Mouse (Mus musculus) spleen, postnatal 10 days (tissue): Measurements from ENCODE around the gene Dlx3.

Experiments
- DNase-seq, 2 experiments: peaks; one replicate each; pipeline ENCODE4 v3.0.0; 2021 to 2022; ENCODE audit warnings: low spot score in 2 of 2

Gene Dlx3

DNA sequence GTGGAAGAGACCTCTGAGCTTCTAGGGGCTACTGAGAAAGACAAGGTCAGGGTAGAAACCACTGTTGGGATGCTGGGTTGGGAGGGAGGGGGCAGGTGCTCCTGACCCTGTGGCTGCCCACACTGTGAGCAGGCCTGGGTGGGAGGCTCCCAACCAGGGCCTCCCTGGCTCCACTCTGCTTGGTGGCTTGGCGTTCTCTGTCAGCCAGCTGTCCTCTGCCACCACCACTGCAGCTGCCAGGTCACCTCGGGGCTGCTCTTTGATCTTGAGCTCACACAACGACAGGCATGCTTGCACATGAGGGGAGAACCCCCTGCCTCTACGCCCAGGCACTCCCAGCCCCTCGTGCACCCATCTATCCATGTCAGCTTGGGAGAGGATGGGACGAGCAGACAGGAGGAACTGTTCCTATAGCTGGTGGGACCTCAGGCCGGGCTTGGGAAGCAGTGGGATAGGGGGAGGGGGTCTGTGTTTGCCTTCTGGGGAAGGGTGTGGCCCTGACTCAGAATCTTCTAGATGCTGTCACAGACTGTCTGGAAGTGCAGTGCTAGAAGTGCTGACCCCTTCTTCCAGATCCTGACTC, 5.5 kb downstream of the Dlx3 start:
- DNase-seq, result no peak

DNA sequence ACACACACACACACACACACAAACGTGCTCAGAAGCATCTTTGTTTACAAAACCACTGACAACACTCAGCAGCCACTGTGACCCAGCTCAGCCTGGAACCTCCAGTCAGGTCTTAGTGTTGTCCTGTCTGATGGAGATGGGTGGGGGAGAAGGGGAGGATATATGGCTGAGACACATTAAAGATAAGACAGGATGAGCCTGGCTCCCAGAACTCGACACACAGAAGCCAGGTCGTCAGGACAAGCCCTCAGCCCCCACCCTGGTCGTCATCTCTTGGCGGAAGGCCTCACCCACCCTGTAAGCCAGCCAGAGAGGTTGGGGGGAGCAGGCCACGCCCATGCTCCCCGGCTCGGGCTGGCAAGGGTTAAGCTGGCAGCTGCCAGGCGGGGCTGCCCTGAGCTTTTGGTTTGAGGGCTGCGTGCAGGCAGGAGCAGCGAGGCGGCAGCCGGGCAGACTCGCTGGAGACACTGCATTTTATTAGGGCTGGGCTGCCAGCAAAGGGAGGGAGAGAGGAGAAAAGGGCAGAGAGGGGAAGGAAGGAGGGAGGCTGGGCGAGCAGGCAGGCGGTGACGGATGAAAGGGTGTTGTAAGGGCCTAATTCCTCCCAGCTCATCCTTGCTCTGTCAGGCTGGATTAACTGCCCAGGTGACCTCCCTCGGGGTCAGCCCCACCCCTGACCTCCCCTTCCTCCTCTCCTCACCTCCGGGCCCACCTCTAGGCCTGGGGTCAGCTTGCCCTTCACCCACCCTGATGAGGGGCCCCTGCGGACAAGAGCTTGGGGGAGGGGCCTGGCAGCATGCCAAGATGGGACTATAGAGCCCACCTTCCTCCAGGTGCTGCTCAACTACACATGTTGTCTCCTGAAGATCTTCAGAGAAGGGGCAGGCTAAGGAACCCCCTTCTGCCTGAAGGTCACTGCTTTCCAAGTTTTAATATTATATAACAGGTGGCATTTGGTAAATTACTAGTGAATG, 6.6 kb downstream of the Dlx3 start:
- DNase-seq, result no peak

DNA sequence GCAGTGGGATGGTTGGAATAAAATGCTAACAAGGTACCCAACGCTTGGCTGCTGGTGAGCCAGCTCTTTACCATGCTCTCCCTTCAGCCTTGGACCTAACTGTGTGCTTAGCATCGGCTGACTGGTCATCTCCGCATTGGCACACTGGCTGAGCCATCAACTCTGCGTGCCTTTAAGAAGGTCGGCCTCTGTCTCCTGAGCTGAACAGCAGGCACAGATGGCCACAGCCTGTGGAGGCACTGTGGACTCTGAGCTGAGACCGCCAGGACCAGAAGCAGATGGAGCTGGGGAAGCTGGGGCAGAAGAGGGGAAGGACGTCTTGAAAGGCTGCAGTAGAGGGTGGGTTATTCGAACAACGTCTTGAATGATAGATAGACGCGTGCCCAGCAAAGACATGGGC, 8.4 kb downstream of the Dlx3 start:
- no peak for DNase-seq

DNA sequence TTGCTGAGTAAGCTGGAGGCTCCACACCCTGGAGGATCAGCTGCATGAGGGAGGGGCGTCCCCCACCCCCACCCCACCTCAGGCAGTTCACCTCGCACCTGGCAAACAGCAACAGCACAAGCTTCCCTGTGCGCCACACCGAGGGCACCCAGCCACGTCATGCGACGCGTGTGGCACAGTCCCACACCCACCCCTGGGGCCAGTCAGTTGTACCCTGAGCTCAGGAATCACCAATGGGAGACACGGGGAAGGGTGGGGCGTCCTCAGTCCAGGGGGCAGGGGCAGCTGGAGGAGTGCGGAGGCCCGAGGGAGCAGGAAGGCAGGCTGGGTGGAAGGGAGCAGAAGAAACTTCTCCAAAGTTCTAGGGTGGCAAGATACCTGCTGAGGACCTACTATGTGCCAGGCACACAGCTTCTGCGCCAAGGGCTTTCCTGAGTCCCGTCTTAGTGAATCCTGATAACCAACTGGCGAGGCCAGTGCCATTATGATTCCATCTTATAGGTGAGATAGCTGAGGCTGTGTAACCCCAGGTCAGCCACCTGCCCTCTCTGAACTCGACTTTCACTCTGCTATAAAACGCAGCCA, 10.8 kb downstream of the Dlx3 start:
- no peak for DNase-seq

DNA sequence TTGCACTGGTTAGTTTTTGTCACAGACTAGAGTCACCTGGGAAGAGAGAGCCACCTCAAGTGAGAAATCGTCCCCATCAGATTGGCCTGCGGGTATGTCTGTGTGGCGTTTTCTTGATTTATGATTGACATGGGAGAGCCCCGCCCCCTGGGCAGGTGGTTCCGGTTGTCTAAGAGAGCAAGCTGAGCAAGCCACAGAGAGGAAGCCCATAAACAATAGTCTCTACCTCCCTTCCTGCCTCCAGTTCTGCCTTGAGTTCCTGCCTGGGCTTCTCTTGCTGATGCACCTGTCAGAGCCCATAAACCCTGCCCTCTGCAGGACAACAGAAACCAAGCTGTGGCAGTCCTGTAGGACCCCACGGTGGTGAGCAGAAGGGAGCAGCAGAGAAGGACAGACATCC, 13.4 kb downstream of the Dlx3 start:
- DNase-seq, result no peak

DNA sequence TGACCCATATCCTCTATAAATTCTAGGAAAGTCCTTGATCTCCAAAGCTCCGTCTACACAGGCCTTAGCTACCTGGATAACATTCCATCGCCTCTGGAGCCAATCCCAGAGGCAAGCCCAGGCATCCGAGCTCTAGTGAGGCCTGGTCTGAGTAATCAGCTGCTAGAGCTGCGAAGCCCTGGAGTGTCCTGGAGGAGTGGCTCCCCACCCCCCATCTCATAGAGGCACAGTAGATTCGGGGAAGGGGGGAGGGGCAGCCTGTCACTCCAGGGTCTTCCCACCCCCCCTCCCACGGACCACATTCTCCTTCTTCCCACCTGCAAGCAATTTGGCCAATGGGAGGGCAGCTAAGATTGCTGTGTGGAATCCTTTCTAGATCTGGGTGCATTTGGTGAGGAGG, 17.4 kb downstream of the Dlx3 start:
- no peak for DNase-seq

DNA sequence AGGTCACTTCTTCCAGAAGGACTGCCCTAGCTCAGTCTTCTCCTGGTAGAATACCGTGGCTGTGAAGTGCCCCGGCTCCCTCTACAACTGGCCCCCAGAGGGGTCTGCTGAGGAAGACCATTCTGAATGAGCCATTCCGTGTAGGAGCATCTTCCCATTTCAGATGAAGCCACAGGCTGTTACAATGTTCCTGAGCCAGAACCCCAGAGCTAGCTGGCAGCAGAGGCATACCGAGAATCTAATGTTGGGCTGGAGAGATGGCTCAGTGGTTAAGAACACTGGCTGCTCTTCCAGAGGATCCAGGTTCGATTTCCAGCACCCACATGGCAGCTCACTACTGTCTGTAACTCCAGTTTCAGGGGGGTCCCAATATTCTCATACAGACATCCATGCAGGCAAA, 20.0 kb downstream of the Dlx3 start:
- no peak for DNase-seq

DNA sequence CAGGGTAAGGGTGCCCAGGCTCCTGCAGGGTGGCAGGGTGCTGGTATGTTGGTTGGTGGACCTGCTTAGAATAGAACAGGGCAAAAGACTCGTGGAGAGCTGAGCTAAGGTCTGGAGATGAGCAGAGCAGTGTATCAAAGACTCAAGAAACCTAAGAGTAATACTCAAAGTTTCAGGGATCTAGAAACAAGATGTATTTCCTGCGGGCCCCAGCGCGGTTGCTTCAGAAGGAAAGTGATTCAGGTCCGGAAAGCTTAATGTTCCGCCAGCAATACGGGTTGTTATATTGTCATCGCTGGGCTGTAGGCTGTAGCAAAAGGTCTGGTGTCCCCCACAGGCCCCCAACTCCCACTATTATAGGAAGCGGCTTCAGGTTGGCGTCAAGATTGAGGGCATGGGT, 22.3 kb downstream of the Dlx3 start:
- DNase-seq, result no peak

DNA sequence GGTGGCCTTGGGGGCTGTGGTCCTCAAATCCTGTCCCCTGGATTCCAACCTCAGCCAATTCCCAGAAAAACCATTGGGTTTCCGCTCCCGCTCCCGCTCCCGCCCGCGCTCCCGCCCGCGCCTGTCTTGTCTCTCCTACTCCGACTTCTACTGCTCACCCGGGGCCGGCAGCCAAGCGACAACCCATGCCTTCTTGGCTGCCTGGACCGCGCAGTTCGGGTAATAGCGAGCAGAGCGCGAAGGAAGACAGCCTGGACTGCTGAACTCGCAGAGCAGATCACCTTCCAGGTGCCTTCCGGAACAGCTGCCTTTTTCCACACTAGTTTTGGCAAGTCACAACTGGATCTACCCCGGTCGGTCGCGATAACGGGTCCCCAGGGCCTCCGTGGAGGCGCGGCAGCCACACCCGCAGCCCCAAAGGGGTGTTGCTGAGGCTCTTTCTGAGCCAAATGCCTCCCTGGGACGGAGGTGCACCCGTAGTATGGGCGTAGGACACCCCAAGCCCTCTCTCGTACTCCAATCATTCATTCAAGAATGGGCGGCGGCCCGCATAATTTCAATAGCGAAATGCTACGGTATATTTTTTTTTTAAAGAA, 23.2 kb downstream of the Dlx3 start:
- DNase-seq, result no peak

DNA sequence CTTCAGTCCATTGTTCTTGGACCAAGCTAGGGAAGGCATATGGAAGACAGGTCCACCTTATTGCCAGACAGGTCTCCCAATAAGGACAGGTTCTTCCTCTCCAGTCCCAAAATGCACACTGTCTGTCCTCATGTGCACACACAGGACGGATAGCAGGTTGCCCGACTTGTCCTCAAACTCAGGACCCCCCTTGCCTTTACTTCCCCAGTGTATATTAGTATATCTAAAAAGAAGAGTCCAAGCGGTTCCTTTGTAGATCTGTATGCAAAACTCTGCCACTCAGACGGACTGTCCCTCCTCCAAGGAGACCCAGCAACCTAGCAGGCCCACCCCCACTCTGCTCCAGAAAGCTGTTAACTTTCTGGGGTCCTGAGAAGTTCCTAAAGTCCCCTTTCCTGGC, 23.7 kb downstream of the Dlx3 start:
- no peak for DNase-seq

DNA sequence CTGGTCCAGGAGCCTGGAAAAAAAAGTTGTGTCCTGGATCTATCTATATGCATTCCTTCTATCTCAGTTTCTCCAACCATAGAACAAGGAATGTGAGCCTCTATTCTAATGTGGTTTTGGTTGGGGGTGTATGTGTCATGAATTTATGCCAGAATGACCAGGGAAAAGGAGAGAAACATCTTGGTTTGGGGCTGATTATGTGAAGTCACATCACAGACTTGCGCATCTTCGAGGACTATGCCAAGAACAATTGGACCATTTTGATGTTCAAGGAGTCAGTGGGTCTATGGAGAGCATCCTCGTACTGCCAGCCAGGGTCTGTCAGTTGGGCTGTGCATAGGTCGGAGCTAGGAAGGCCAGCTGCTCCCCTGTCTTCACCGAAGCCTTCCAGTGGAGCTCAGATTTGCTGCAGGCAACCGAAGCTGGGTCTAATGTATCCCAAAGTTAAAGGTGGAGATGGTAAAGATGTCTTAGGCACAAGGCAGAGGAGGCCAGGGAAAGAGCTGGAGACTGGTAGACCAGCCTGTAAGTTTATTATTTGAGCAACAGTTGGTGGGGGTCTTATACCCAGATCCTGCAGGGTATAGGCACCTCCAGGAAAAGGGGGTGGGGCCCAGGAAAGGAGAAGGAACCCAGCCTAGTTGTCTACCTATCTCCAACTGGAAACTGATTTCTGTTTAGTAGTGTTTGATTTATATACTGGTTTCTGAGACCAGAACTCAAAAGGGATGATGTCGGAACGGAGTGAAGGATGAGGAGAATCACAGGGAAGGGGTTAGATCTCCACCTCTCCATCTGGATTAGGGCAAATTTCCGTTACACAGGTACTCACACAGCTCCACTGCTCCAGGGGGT, 24.4 kb downstream of the Dlx3 start:
- no peak for DNase-seq

DNA sequence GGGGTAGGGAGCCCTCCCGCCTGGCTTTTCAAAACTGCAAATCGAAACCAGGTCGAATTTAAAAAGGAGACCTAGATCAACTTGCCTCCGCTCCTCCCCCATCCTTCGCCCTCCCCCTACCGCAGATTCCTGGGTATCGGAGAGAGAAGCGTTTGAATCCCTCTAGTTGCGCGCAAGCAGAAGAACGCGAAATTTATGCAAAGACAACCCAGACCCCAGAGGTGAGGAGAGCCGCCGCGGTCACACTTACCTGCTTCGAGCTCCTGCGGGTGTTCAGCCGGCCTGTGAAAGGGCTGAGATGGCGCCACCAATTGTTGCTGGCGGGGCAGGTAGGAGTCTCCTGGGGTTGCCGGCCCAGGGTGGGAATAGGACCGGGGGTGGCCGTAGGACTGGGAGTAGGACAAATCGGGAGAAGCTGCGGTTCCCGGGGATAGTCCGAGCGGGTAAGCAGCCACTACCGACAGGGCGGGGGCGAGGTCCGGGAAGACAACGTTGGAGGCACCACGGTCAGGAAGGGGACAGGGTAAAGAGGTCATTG, 25.1 kb downstream of the Dlx3 start:
- DNase-seq, result no peak

DNA sequence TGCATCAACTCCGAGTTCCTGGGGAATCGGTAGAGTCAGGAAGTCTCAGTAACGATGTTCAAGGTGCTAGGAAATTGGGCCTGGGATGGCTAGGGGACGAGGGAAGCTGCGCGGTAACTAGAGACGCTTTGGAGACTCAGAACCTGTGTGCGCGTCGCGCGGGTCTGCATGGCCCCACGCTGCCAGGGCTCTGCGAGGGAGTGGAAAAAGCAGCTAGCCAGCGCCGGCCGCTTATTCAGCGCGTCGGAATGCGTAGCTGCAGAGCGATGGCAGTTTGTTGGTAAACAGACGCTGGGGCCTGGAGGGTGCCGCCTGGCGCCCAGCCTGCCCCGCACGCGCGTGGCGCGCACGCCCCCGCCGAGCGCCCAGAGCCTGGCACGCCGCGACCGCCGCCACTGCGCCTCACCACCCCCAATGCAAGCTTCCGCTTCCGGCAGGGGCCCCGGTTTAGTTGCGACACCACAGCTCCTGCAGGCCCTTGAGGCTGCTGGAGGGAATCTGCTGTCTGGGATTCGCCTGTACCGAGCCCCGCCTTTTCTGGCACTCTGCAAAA, 26.0 kb downstream of the Dlx3 start, which contains the start of gene Dlx4:
Dlx4 (minus strand) TSS at position 413 of the 553 bp plus-strand sequence.
- DNase-seq, result peak in 1 of 2 experiments; percentile 37

DNA sequence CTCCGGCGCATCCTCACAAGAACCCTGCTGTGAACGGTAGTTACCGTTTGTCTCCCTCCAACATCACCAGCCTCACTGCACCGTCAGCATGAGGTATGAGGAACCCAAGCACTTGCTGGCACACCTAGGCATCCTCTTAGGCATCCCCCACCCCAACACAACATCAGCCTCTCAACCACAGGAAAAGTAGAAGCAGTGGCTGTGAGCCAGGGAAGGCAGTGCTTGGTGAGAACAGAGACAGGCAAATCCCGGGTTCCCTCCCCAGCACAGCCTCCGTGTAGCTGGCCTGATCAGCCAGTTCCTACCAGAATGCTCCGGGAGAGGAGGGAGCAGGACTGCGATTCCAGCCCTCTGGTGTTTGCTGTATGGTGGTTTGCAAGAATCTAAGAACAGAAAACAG, 28.8 kb downstream of the Dlx3 start:
- no peak for DNase-seq

DNA sequence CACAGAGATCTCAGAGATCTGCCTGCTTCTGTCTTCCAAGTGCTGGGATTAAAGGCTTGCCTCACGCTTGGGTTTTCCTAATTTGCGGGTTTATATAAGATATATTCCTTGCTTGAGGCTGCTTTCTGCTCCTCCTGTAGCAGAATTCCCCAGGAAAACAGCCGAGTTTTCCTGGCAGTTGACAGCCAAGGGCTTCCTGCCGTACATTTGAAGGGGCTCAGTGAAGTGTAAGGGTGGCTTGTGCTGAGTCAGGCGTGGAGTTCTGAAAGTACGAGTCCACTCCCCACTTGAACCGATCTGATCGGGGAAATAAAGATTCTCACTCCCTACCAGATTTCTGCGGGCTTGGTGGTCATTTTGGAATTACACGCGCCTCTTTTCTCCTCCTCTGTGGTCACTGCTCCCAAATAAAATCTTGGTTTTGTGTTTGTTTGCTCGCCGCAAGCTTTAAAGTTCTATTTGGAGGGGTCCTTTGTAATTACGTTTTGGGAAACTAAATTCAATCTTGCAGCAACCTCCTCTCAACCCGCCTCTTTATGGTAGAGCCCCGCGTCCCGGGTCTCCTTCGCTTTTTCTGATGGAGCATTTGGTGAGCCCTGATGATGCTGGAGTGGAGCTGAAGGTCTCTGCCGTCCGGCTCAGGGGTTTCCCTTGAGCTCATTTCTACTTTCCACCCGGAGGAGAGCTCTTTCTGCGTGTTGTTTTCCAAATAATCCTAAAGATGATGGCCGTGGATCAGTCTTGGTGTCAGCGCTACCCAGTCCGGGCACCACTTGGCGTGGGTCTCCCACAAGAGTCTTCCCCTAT, 29.7 kb downstream of the Dlx3 start:
- DNase-seq, result no peak

DNA sequence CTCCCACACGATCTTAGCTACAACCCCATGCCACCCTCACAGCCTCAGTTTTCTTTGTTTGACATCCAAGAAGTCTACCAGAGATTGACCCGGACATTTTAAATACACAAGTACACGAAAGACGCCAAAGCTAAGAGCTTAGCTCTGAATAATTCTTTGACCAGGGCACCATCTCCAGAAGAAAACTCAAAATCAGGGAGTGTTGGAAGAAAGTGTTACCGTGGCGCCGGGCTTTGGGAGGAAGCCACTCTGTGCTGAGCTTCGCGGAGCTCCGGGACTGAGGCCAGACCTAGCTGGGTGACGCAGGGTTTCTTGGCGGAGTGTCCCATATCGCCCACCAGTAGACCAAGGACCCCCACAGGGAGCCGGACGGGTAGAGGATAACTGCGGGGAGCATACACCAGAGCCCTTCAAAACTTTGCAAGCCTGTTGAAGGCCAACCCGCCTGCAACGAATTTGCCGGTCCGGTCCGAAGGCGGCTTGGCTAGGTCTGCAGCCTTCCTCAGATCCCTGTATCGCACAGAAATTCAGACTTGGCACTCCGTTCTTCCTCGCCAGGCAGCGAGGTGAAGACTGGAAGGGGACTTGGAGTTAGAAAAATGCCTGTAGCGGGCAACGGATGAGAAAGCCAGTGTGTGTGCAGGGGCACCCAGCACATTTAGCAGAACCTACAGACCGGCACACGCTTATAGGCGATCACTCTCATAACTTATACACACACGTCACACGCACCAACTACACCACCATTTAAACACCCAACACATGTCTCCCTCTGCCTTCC, 30.5 kb downstream of the Dlx3 start:
- no peak for DNase-seq

DNA sequence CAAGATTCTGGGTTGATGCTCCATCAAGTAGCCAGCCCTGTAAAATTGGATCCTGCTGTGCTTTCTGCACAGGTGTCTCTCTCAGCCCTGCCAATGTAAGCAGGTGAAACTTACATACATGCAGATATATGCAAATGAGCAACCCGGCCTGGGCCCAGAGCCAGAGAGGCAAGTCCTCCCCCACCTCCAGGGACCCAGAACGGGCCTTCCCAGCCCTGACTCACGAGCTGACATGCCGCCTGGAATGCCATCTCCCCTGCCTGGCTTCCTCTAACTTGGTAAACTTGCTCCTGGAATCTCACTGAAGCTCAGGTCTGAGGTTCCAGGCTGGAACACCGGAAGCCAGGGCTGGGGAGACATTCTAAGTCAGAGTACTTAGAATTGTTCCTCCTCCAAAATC, 33.2 kb downstream of the Dlx3 start:
- no peak for DNase-seq

DNA sequence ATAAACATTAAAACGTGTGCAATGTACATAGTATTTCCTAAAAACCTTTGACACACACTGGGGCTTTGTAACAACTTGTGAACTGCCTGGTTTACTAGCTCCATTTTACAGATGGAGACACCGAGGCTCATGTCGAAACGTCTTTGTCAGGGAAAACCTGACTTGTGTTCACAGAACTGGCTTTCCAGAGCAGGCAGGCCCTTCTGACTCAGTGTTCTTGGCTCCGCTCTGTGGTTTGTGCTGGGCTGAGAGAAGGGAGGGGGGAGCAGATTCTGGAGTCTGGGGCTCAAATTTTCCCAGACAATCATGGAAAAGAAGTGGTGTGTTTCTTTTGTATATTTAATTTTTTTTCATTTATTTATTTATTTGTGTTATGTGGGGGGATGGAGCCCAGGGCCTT, 33.8 kb downstream of the Dlx3 start:
- no peak for DNase-seq

DNA sequence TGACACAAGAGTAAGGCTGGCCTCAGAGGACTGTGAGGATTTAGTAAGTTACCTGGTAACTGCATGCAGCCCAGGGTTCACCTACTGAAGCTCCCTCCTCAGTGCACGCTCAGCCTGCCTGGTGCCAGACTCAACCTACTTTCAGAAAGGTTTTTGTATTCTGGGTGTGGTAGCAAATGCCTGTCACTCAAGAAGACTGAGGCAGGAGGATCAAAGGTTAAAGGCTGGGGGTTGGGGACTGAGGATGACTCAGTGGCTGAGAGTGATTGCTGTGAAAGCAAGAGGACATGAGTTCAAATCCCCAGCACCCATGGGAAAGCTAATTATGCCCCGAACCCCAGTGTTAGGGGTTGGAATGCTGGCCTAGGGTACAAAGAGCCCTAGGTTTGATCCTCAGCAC, 35.6 kb downstream of the Dlx3 start:
- no peak for DNase-seq
